Mouse (Mus musculus) naive thymus-derived CD4-positive, alpha-beta T cell, adult 5 months (primary cell): ENCODE results near the gene March9. TPM values are rescaled to one million over a fixed set of nuclear protein-coding genes. Genes with fewer than 3 reads are reported as not detected.

Source experiments
- polyA plus RNA-seq: library from polyadenylated mRNA; unstranded; fragments of 100-300 nt; shearing (Covaris generic); gene quantifications from one replicate; pipeline ENCODE4 v1.2.1, GENCODE M21; 2017

The March9 gene
- polyA plus RNA-seq, result 1.1 TPM

GRCm38 (mm10) chr10:127059968-127060916, at the start of gene March9:
TSS of gene March9 (minus strand) at chr10:127060184.

GRCm38 (mm10) chr10:127075080-127075479, 15.1 kb upstream of the March9 start, which contains the start of gene Agap2:
TSS of gene Agap2 (plus strand) at chr10:127075284.

DNA sequence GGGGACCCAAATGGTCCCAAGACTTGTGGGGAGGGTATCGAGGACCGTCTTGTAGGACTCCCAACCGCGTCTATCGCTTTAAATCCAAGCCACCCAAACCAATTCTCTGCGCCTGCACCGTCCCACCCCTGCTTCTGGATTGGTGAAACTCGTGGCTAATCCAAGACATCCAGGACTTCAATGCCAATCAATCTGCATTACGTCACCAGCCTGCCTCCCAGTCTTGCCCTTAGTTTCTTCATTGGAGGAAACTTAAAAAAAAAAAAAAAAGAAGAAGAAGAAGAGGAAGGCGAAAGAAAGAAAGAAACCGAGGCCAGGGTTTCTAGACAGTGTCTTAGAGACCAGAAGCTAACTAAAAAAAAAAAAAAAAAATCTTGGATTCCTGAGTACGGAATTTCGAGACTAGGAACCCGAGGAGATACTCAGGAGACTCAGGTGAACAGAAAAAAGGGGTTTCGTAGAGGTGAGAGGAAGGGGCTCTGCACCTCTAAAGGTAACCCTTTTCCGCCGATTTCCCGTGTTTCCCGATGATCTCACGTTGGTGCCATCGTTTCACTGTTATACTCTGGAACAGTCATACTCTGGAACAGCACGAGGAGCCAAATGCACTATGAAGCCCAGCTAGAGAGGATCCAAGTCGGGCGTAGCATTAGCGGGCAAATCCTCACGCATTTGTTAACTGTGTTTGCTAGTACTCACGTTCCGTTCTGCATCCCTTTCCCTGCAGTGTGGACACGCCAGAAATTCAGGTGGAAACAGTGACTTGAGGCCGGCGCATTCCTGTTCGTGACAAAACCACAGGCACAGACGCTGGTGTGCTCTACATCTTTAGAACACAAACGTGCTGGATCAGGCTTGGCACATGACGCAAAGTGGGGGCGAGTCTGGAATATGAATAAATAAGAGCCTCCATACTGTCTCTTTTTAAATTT, 10.5 kb upstream of the March9 start, which contains the start of gene Tspan31:
TSS of gene Tspan31 (minus strand) at position 75 of the 932 bp plus-strand sequence.

DNA sequence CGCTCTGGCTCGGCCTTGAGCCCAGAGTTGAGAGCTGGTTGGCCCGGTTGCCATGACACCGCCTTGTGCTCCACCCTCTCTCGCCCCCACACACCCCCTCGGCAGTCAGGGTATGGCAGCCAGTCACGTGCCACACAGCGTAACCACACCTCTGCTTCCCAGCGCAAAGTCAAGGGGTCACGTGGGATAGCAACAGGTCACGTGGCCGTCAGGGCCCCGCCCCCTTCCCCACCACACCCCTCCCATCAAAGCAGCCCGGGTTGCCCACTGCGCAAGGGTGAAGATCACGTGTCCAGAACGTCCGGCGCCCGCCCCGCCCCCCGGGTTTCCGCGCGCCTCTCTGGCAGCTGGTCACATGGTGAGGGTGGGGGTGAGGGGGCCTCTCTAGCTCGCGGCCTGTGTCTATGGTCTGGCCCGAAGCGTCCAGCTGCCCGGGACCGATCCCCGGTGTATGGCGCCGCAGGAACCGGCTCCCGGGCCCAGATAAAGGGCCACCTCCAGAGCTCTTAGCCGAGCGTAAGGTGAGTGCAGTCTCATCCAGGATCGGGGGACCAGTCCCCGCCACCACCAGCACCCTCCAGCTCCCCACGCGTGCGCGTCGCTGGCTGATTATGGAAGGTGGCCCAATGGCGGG, 3.4 kb upstream of the March9 start, which contains the start of gene Cdk4:
TSS of gene Cdk4 (plus strand) at position 296 of the 634 bp plus-strand sequence.

DNA sequence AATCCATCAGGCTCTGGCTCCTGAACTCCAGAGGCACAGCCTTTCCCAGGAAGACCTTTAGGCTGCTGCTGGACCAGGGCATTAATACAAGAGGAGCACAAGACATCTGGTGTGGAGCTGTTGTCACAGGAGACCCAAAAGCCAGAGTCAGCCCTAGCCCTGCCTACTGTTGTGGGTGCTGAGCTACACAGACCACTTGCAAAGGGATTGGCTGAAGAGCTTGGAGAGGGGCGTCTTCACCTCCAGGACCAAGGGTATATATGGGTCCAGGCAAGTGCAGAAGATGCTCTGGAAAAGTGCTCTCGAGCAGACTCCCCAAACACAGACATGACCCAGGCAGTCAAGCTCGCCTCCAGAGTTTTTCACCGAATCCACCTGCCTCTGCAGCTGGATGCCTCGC, 12.0 kb downstream of the March9 start, which contains the start of gene Cyp27b1:
TSS of gene Cyp27b1 (plus strand) at position 297 of the 400 bp plus-strand sequence.

DNA sequence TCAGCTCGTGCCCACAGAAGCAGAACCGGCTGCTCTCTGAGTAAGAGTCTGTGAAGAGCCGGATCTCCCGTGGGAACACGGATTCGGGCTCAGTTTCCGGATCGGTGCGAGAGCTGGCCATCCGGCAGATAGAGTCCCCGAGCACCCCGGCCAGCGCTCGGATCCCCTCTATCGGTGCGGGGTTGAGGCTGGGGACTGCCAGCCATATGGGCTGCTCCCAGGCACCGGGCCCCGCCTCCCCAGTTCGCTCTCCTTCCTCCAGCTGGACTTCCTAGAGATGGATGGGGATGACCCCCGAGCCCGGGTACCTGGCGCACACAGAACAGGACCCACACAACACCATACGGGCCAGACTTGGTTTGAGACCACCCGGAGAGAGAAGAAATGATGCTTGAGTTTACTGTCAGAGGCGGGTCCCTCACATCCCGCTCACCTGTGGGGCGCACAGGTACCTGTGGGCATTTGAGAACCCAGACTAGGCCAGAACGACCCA, 18.7 kb downstream of the March9 start, which contains the start of the genes Mettl1 and Eef1akmt3:
TSS of gene Mettl1 (plus strand) at position 141 of the 493 bp plus-strand sequence.
TSS of gene Eef1akmt3 (minus strand) at position 240 of the 493 bp plus-strand sequence.

DNA sequence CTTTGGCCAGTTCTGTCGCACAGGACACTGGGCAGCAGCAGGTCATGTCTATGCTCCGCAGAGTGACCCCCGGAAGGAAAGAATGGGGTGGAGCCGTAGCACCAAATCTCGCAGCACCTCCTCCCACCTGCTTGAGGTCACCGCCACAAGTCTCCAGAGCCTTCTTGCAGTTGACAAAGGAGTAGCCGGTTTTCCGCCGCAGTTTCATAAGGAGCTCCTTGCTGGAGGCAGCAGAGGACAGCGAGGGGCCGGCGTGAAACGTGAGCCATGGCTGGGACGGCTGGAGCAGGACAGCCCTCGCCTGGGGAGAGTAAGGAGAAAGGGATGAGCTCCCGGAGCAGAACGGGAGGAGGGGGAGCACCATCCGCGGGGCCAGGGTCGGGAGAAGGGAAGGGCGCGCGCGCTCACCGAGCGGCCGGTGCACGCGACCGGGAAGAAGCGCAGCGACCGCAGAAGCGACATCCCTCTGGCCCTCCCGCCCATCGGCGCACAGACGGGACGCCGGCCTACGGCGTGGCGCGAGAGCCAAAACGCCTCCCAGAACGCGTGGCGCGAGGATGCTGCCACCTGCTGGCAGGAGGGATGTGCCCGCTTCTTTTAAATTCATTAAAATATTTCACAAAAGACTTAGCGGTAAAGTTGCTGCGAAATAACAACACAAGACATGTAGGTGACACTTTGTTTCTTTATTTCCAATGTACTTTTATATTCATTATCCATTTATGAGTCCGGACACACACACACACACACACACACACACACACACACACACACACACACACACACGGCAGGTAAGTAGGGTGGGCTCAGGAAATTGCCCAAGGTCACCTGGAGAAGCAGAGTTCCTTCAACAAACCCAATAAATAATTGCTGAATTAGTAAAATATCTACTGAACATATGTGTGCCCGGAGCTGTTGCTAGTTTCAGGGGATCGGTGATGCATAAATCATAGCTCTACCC, 29.4 kb downstream of the March9 start, which contains the start of gene Tsfm:
TSS of gene Tsfm (minus strand) at position 505 of the 961 bp plus-strand sequence.

Other genes with a start within 250 kb of the March9 start
- 9.2 TPM for gene Atp23, start 158.8 kb downstream of the March9 start, polyA plus RNA-seq
- gene Ctdsp2, start 81.5 kb downstream of the March9 start, polyA plus RNA-seq, result 48.7 TPM
- gene Avil, start 59.5 kb downstream of the March9 start, polyA plus RNA-seq, result 0.35 TPM
- gene Tsfm, start 29.3 kb downstream of the March9 start, polyA plus RNA-seq, result 20.8 TPM
- gene Mettl1, start 18.8 kb downstream of the March9 start, polyA plus RNA-seq, result 25.5 TPM
- not detected for gene Eef1akmt3, start 18.7 kb downstream of the March9 start, polyA plus RNA-seq
- not detected for gene Cyp27b1, start 11.9 kb downstream of the March9 start, polyA plus RNA-seq
- gene Cdk4, start 3.4 kb upstream of the March9 start, polyA plus RNA-seq, result 124 TPM
- gene Tspan31, start 10.1 kb upstream of the March9 start, polyA plus RNA-seq, result 25.6 TPM
- gene Agap2, start 15.1 kb upstream of the March9 start, polyA plus RNA-seq, result 18.8 TPM
- 122 TPM for gene Os9, start 60.9 kb upstream of the March9 start, polyA plus RNA-seq
- gene B4galnt1, start 105.0 kb upstream of the March9 start, polyA plus RNA-seq, result 512 TPM
- 7.0 TPM for gene Slc26a10, start 120.5 kb upstream of the March9 start, polyA plus RNA-seq
- gene Arhgef25, start 129.9 kb upstream of the March9 start, polyA plus RNA-seq, result not detected
- gene Dtx3, start 135.5 kb upstream of the March9 start, polyA plus RNA-seq, result 49.2 TPM
- gene Pip4k2c, start 151.4 kb upstream of the March9 start, polyA plus RNA-seq, result 25.0 TPM
- gene Kif5a, start 203.2 kb upstream of the March9 start, polyA plus RNA-seq, result not detected
- gene Dctn2, start 206.2 kb upstream of the March9 start, polyA plus RNA-seq, result 83.7 TPM
- gene Mbd6, start 228.8 kb upstream of the March9 start, polyA plus RNA-seq, result 8.6 TPM